Mouse (Mus musculus): ENCODE data around the gene Cd53. TPM values are rescaled to one million over a fixed set of nuclear protein-coding genes. Genes with fewer than 3 reads are reported as not detected.

The Cd53 gene
- total RNA-seq, 1 experiment, result 0.40 TPM

DNA sequence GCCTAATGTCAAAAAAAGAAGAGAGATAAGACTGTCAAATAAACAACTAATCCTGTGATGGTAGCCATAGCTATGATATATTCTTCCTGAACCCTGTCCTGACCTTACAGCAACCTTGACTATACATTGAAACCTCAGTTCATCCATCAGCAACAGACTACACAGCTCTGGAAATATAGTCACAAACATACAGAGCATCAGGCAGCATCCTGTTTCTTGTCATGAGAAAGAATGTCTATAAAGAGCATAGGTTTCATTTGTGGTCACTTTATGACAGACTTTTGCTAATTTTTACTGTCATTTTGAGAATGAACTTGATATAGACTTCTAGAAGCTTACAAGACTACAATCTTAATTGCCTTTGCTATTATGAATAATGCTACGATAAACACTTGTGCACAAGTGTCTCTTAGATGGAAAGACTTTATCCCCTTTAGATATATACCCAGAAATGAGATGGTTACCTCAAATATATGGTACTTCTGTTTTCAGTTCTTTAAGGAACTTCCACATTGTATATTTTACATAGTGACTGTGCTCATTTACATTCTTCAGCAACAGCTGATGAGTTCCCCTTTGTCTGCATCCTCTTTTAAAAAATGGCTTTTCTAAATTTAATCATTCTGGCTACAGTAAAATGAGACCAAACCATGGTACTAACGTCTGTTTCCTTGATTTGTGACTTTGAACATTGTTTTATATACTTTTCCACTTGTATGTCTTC is 19.2 kb upstream of the Cd53 start:
- Histone ChIP-seq H3K9ac (ENCODE audit: insufficient read depth, low read depth, low read length, poor library complexity, severe bottlenecking) (no peak overlapping the region), H3K4me3 (ENCODE audit: insufficient read depth in 1 of 2, low read depth in 1 of 2, low read length in 2 of 2, poor library complexity in 1 of 2, severe bottlenecking in 1 of 2) (no peak overlapping the region), H3K9me3 (ENCODE audit: control insufficient read depth, insufficient read depth, low read depth, low read length) (no peaks in the 10 kb centered on the region), H3K36me3 (ENCODE audit: control insufficient read depth, insufficient read depth, low read length, poor library complexity, severe bottlenecking) (no peaks in the 10 kb centered on the region), H3K4me1 (ENCODE audit: control insufficient read depth in 2 of 2, insufficient read depth in 2 of 2, low read length in 2 of 2, poor library complexity in 1 of 2) (no peaks in the 10 kb centered on the region), H3K27ac (ENCODE audit: insufficient read depth, low read depth, low read length, poor library complexity, severe bottlenecking) (no peak overlapping the region)
- no peak for TF ChIP-seq ZC3H11A (IDR thresholded peaks at IDR 0.05; ENCODE audit: borderline replicate concordance, low read depth, low read length)
- no peak for TF ChIP-seq ZNF384 (IDR thresholded peaks at IDR 0.05; ENCODE audit: low read depth, low read length)
- TF ChIP-seq MAFK (IDR thresholded peaks at IDR 0.05; ENCODE audit: insufficient read depth, low read depth, low read length), result no peak
- TF ChIP-seq CHD2 (IDR thresholded peaks at IDR 0.05; ENCODE audit: low read depth, low read length), result no peak
- TF ChIP-seq HCFC1 (IDR thresholded peaks at IDR 0.05; ENCODE audit: borderline replicate concordance, insufficient read depth, low read length), result no peak
- no peak for DNase-seq (ENCODE audit: low read depth, low spot score)
- in situ Hi-C loops (cut with MboI; ENCODE audit: low sequenced_read_pairs in 2 of 2, unreplicated experiment in 2 of 2), result no loop called here

DNA sequence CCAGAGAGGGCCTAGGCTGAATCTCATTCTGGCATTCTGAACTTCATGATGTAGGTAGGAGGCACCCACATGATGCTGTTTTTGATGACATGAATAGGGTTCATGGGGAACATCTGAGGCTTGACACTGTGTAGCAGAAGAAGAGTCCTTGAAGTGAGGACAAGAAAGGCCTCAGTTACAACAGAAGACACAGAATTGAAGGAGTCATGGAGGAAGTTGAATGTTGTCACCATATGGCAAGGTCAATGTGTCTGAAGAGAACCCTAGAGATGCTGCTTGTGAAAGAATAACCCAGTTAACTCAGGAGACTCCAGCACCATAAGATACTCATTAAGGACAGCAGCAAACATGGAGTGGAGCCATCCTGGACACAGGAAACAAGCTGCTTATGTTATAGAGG is 8.1 kb upstream of the Cd53 start:
- TF ChIP-seq MAFK (IDR thresholded peaks at IDR 0.05; ENCODE audit: insufficient read depth, low read depth, low read length) (no peak), ZNF384 (IDR thresholded peaks at IDR 0.05; ENCODE audit: low read depth, low read length) (no peak), ZC3H11A (IDR thresholded peaks at IDR 0.05; ENCODE audit: borderline replicate concordance, low read depth, low read length) (no peak), HCFC1 (IDR thresholded peaks at IDR 0.05; ENCODE audit: borderline replicate concordance, insufficient read depth, low read length) (no peak), CHD2 (IDR thresholded peaks at IDR 0.05; ENCODE audit: low read depth, low read length) (no peak)
- no peak for DNase-seq (ENCODE audit: low read depth, low spot score)
- Histone ChIP-seq H3K4me3 (ENCODE audit: insufficient read depth in 1 of 2, low read depth in 1 of 2, low read length in 2 of 2, poor library complexity in 1 of 2, severe bottlenecking in 1 of 2) (no peak overlapping the region), H3K27ac (ENCODE audit: insufficient read depth, low read depth, low read length, poor library complexity, severe bottlenecking) (no peak overlapping the region), H3K4me1 (ENCODE audit: control insufficient read depth in 2 of 2, insufficient read depth in 2 of 2, low read length in 2 of 2, poor library complexity in 1 of 2) (no peaks in the 10 kb centered on the region), H3K36me3 (ENCODE audit: control insufficient read depth, insufficient read depth, low read length, poor library complexity, severe bottlenecking) (no peaks in the 10 kb centered on the region), H3K9ac (ENCODE audit: insufficient read depth, low read depth, low read length, poor library complexity, severe bottlenecking) (no peak overlapping the region), H3K9me3 (ENCODE audit: control insufficient read depth, insufficient read depth, low read depth, low read length) (no peaks in the 10 kb centered on the region)
- in situ Hi-C loops (cut with MboI; ENCODE audit: low sequenced_read_pairs in 2 of 2, unreplicated experiment in 2 of 2), result no loop called here

DNA sequence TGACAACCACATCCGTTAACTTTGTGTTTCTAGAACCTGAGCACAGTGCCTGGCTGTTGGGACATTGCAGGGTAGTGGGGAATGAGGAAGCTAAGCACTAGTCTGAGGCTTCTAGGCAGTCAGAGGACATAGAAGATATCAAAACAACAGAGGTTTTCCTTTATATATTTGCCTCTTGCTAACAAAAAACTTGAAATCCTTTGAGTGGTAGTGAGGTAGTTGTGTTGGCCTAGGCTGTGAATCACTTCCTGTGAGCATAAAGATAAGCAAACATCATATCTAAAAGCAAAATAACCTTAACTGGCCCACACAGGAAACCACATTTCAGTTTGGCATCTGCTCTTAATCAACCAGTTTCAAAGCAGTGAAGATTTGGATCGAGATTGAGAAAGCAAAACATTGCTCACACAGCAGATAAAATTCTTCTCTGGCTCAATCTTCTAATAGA is 1.5 kb downstream of the Cd53 start:
- H3K4me3 ChIP-seq (ENCODE audit: insufficient read depth in 1 of 2, low read depth in 1 of 2, low read length in 2 of 2, poor library complexity in 1 of 2, severe bottlenecking in 1 of 2), result no peak overlapping the region
- H3K4me1 ChIP-seq (ENCODE audit: control insufficient read depth in 2 of 2, insufficient read depth in 2 of 2, low read length in 2 of 2, poor library complexity in 1 of 2), result no peaks in the 10 kb centered on the region
- in situ Hi-C loops (cut with MboI; ENCODE audit: low sequenced_read_pairs in 2 of 2, unreplicated experiment in 2 of 2), result no loop called here
- H3K36me3 ChIP-seq (ENCODE audit: control insufficient read depth, insufficient read depth, low read length, poor library complexity, severe bottlenecking), result no peaks in the 10 kb centered on the region
- DNase-seq (ENCODE audit: low read depth, low spot score), result no peak
- no peak overlapping the region for H3K9ac ChIP-seq (ENCODE audit: insufficient read depth, low read depth, low read length, poor library complexity, severe bottlenecking)
- TF ChIP-seq MAFK (IDR thresholded peaks at IDR 0.05; ENCODE audit: insufficient read depth, low read depth, low read length), result no peak
- no peak for TF ChIP-seq ZNF384 (IDR thresholded peaks at IDR 0.05; ENCODE audit: low read depth, low read length)
- no peaks in the 10 kb centered on the region for H3K9me3 ChIP-seq (ENCODE audit: control insufficient read depth, insufficient read depth, low read depth, low read length)
- no peak overlapping the region for H3K27ac ChIP-seq (ENCODE audit: insufficient read depth, low read depth, low read length, poor library complexity, severe bottlenecking)

DNA sequence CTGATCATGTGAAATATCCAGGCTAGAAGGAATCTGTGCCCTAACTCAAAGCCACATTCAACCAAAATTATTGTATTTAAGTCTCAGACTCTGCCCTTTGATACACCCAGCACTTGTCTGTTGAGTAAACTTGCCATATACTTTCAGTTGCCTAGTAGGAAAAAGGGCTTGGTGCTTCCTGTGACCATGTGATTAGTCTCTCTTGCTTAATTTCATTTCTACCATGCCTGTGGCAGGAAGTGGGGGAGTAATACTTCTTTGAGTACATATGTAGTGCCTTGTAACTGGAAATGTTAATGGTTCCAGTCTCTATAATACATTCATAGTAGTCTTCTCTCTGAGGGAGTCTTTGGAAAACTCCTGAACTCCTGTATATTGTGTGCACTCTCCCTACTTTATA is 2.0 kb downstream of the Cd53 start:
- TF ChIP-seq MAFK (IDR thresholded peaks at IDR 0.05; ENCODE audit: insufficient read depth, low read depth, low read length) (no peak), ZC3H11A (IDR thresholded peaks at IDR 0.05; ENCODE audit: borderline replicate concordance, low read depth, low read length) (no peak), CHD2 (IDR thresholded peaks at IDR 0.05; ENCODE audit: low read depth, low read length) (no peak), HCFC1 (IDR thresholded peaks at IDR 0.05; ENCODE audit: borderline replicate concordance, insufficient read depth, low read length) (no peak), ZNF384 (IDR thresholded peaks at IDR 0.05; ENCODE audit: low read depth, low read length) (no peak)
- no peak overlapping the region for H3K4me3 ChIP-seq (ENCODE audit: insufficient read depth in 1 of 2, low read depth in 1 of 2, low read length in 2 of 2, poor library complexity in 1 of 2, severe bottlenecking in 1 of 2)
- H3K9me3 ChIP-seq (ENCODE audit: control insufficient read depth, insufficient read depth, low read depth, low read length), result no peaks in the 10 kb centered on the region
- H3K9ac ChIP-seq (ENCODE audit: insufficient read depth, low read depth, low read length, poor library complexity, severe bottlenecking), result no peak overlapping the region
- DNase-seq (ENCODE audit: low read depth, low spot score), result no peak
- no peaks in the 10 kb centered on the region for H3K4me1 ChIP-seq (ENCODE audit: control insufficient read depth in 2 of 2, insufficient read depth in 2 of 2, low read length in 2 of 2, poor library complexity in 1 of 2)
- in situ Hi-C loops (cut with MboI; ENCODE audit: low sequenced_read_pairs in 2 of 2, unreplicated experiment in 2 of 2), result no loop called here
- no peaks in the 10 kb centered on the region for H3K36me3 ChIP-seq (ENCODE audit: control insufficient read depth, insufficient read depth, low read length, poor library complexity, severe bottlenecking)
- no peak overlapping the region for H3K27ac ChIP-seq (ENCODE audit: insufficient read depth, low read depth, low read length, poor library complexity, severe bottlenecking)

DNA sequence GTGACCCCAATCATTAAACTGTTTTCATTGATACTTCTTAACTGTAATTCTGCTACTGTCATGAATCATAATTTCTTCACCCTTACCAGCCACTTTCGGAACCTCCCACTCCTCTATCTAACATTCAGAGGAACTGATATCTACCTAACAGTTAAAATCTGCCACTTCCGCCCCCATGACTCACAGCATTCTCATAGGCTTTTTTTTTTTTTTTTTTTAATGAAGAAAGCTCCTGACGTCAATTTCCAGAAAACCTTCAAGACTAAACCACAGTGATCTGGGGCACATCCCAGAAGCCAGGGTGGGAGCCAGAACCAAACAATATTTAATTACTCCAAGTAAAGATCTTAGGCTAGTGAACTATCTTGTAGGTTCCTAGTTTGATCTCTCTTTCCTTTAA is 4.8 kb downstream of the Cd53 start:
- H3K9ac ChIP-seq (ENCODE audit: insufficient read depth, low read depth, low read length, poor library complexity, severe bottlenecking), result no peak overlapping the region
- DNase-seq (ENCODE audit: low read depth, low spot score), result no peak
- H3K9me3 ChIP-seq (ENCODE audit: control insufficient read depth, insufficient read depth, low read depth, low read length), result no peaks in the 10 kb centered on the region
- H3K4me3 ChIP-seq (ENCODE audit: insufficient read depth in 1 of 2, low read depth in 1 of 2, low read length in 2 of 2, poor library complexity in 1 of 2, severe bottlenecking in 1 of 2), result no peak overlapping the region
- no peak for TF ChIP-seq CHD2 (IDR thresholded peaks at IDR 0.05; ENCODE audit: low read depth, low read length)
- no peak for TF ChIP-seq ZNF384 (IDR thresholded peaks at IDR 0.05; ENCODE audit: low read depth, low read length)
- no peak for TF ChIP-seq MAFK (IDR thresholded peaks at IDR 0.05; ENCODE audit: insufficient read depth, low read depth, low read length)
- TF ChIP-seq HCFC1 (IDR thresholded peaks at IDR 0.05; ENCODE audit: borderline replicate concordance, insufficient read depth, low read length), result no peak
- TF ChIP-seq ZC3H11A (IDR thresholded peaks at IDR 0.05; ENCODE audit: borderline replicate concordance, low read depth, low read length), result no peak
- H3K36me3 ChIP-seq (ENCODE audit: control insufficient read depth, insufficient read depth, low read length, poor library complexity, severe bottlenecking), result no peaks in the 10 kb centered on the region
- no peaks in the 10 kb centered on the region for H3K4me1 ChIP-seq (ENCODE audit: control insufficient read depth in 2 of 2, insufficient read depth in 2 of 2, low read length in 2 of 2, poor library complexity in 1 of 2)
- no peak overlapping the region for H3K27ac ChIP-seq (ENCODE audit: insufficient read depth, low read depth, low read length, poor library complexity, severe bottlenecking)
- in situ Hi-C loops (cut with MboI; ENCODE audit: low sequenced_read_pairs in 2 of 2, unreplicated experiment in 2 of 2), result no loop called here

Measured in ES-E14 (cell line).